Mouse (Mus musculus) urinary bladder, adult 2 months (tissue): ENCODE results near the gene Mbnl1. TPM values are rescaled to one million over a fixed set of nuclear protein-coding genes. Genes with fewer than 3 reads are reported as not detected.

Experiments
- DNase-seq: peaks from one replicate; pipeline ENCODE4 v3.0.0; 2022; ENCODE audit warnings: low spot score
- polyA plus RNA-seq: library from polyadenylated mRNA; depleted of rRNA; stranded (reverse); fragments of >200 nt; gene quantifications from 2 replicates; pipeline ENCODE4 v1.2.3, GENCODE M21; 2012

The Mbnl1 gene
- polyA plus RNA-seq, 1 experiment = 86.2 TPM

- DNase-seq = no peak
Observed at GRCm38 (mm10) chr3:60608952-60609403, 136.3 kb downstream of the Mbnl1 start.

DNA sequence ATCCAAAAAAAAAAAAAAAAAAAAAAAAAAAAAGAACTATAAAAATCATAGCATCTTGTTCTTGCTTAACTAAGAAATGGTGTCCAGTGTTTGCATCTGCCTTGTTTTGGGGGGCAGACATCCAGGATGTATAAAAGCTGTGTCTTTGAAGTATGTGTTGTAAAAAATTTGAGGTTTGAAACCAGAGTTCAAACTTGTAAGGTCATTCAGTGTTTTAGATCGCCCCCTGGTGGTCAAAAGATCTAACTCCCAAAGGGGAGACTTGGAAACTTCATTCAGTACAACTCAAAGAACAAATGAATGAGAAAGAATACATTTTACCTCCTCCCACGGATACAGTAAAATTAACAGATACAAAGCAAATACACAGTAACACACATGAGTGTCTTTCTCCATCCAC lies 139.2 kb downstream of the Mbnl1 start:
- no peak for DNase-seq

DNA sequence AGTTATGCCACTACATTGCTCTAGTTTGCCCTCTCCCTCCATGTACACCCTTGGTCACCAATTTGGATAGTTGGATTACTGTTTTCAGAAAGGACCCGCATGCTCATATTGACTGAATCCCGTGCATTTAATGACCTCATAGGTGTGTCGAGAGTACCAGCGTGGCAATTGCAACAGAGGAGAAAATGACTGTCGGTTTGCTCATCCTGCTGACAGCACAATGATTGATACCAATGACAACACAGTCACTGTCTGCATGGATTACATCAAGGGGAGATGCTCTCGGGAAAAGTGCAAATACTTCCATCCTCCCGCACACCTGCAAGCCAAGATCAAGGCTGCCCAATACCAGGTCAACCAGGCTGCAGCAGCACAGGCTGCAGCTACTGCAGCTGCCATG lies 140.5 kb downstream of the Mbnl1 start:
- DNase-seq = no peak

- no peak for DNase-seq
Observed at GRCm38 (mm10) chr3:60614516-60614915, 141.9 kb downstream of the Mbnl1 start.

GRCm38 (mm10) chr3:60615057-60615606 lies 142.5 kb downstream of the Mbnl1 start:
- DNase-seq = no peak

GRCm38 (mm10) chr3:60615615-60616014 lies 143.0 kb downstream of the Mbnl1 start:
- no peak for DNase-seq

DNA sequence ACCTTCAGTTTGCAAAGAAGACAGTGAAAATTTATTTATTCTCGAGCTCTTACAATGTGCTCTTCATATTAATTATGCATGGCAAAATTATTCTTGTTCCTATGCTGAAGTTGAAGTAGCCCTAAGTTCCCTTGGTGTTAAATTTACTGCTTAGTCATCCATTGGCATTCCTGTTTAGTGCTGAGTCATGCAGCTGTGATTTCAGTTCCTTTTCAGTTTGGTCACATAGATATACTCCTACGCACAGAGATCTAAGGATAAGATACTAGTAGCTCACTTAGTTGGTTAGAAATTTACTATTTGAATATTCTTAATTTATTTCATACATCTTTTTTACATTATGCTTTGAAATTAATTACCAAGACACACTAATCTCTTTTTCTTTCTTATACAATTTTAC lies 143.5 kb downstream of the Mbnl1 start:
- DNase-seq = no peak

GRCm38 (mm10) chr3:60617643-60618042 lies 145.0 kb downstream of the Mbnl1 start:
- DNase-seq = no peak

DNA sequence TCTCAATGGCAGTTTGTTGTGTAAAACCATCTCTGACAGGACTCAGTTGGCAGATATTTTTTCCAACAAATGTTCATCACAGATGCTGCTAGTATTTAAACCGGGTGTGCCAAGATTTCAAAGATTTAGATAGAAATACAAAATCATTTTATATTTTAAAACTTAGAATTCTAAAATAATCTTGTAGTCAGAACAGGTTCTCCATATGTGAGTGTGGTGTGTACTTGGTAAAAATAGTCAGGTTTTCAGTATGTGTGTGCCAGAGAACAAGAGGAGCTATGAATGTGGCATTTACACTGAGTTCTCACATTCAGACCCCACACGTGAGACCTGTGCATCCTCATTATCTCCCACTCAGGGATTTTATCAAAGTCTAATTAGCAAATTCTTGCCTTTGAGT lies 147.6 kb downstream of the Mbnl1 start:
- DNase-seq = no peak

- DNase-seq = no peak
Observed at GRCm38 (mm10) chr3:60631183-60631582, 158.6 kb downstream of the Mbnl1 start.

- DNase-seq = no peak
Observed at GRCm38 (mm10) chr3:60631754-60632153, 159.1 kb downstream of the Mbnl1 start.

DNA sequence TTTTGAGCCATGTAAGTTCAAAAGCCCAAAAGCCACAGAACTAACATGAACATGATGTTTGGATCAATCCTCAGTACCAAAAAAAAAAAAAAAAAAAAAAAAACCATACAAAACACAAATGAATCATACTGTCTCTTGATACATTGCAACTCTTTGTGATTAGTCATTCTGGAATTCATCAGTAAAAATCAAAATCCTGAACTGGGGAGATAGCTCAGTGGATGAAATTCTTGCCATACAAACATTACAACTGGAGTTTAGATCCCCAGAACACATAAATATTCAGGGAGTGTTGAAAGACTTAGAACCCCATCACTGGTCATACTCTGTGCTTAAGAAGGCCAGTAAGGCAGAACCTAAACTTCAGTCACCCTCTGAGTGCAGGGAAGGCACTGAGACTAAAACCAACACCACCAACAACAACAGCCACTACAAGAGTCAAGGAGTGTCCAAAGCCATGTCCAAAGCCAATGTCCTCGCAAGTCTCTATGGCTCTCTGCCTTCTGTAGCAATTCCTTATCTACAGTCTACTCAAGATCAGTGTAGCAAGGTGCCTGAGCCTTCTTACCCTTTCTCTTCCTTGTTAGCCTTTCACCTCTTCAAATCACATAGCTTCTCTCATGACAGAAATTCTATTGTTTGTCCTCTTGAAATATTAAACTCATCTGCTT lies 160.3 kb downstream of the Mbnl1 start:
- DNase-seq = no peak

DNA sequence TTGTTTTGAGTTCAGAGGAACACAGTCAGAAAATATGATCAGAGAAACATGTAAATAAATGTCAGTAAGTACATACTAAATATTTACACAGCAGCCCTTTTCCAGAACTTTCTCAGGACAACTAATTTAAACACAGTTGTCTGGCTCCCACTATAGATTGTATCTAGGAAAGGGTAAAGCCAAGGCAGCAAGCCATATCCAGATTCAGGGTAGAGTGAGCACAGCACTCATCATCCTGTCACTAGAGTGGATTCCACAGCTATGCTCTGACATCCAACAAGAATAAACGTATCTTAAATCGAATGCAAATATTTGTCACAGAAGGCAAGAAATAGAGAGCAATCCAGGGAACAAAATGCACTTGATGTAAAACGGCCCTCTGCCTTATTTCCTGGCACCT lies 165.9 kb downstream of the Mbnl1 start:
- no peak for DNase-seq

- DNase-seq = no peak
Observed at GRCm38 (mm10) chr3:60639135-60639534, 166.5 kb downstream of the Mbnl1 start.

DNA sequence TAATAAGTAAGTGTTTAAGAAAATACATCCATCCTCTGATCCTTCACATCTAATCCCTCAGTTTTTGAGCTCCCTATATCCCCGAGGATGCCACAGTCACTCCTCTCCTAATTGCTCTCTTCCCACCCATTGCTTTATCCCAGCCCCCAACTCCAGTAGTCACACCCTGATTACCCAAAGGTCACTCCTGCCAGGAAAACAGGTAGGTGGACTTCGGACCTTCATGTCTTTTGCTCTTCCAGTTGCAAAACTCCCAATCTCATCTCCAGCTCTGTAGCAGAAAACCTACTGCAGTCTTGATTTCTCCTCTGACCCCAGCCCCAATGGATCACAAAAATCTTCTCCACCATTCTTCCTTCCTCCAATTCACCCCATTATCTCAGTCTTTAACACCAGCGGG lies 169.6 kb downstream of the Mbnl1 start:
- DNase-seq = no peak

DNA sequence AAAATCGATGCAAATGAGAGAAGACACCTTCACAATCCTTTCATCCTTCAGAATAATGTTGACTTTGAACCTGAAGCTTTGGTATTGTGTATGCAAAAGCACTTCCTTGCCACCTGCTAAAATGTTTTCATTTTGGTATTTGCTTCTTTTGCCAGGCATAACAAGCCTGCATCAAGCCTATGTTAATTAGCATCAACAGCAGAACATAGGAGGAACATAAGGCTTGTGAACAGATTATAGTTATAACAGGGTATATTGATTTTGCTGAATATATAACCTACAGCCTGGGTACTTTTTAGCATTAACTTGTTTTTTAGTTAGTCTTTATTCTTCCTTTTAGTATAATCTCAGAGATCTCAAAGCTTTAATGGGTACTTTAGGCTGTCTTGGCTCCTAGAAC lies 172.9 kb downstream of the Mbnl1 start:
- no peak for DNase-seq

GRCm38 (mm10) chr3:60648293-60648692 lies 175.7 kb downstream of the Mbnl1 start:
- no peak for DNase-seq

- no peak for DNase-seq
Observed at GRCm38 (mm10) chr3:60660762-60661161, 188.1 kb downstream of the Mbnl1 start.
